Mouse (Mus musculus): ENCODE data around the gene Rhobtb3.
"Not testable (repeated sequence)": the region's sequence is repeated elsewhere in the genome, so short reads cannot be mapped to it uniquely, and the experiment has no call there.

Gene Rhobtb3

DNA sequence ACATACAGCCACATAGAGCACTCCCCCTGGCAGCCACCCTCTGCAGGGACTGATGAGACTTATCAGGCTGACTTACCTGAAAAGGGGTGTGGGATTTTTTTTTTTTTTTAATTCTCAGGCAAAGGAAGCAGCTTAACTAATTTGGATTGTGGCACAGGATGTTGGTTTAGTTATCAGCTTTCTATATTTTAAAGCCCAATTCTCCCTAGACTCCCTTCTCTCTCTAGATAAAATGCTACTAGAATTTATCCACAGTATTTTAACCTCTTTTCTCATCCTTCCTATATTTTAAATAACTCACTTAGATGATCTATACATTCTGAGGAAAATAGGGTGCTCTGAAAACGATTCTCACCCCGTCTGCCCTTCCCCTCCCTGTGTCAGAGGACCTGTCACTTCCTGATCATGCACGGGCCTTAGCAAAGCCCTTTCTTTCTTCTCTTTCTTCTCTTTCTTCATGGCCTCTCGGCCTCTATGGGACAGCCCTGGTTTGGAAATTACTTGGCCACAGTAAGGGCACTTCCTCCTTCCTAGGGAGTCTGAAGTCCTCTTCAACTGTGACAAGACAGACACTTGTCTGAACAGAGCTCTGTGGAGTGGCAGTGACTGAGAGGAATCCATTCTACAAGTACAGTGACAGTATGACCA lies 98.1 kb downstream of the Rhobtb3 start:
- DNase-seq (ENCODE audit: low read depth, low spot score) = no peak

DNA sequence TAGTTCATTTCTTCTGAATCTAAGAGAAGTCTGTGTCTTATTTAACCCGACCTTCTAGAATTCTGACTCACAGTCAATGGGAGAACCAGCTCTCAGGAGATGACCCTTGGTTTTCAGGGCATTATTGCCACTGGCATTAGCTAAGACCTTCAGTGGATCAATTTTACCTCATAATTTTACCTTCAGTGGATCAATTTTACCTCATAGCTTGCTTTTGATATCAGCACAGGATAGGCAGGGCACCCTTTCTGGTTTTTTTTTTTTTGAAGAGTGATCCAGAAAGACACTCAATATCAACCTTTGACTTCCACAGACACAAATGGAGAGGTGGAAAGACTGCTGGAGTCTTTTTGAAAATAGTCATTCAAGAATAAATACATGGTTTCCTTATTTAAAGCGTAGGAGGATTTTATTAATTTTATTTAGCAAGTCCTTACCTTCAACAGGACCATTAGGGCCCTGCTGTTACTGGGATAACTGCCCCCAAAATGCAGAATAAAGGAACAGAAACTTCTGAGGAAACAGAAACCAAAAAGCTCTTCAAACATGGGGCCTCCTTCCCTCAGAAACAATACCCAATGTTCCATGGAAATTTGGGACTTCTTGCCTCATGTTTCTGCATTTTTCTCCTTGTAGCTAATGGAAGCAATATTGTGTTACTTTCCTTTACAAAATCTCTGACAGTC lies 98.7 kb downstream of the Rhobtb3 start:
- DNase-seq (ENCODE audit: low read depth, low spot score) = no peak

DNA sequence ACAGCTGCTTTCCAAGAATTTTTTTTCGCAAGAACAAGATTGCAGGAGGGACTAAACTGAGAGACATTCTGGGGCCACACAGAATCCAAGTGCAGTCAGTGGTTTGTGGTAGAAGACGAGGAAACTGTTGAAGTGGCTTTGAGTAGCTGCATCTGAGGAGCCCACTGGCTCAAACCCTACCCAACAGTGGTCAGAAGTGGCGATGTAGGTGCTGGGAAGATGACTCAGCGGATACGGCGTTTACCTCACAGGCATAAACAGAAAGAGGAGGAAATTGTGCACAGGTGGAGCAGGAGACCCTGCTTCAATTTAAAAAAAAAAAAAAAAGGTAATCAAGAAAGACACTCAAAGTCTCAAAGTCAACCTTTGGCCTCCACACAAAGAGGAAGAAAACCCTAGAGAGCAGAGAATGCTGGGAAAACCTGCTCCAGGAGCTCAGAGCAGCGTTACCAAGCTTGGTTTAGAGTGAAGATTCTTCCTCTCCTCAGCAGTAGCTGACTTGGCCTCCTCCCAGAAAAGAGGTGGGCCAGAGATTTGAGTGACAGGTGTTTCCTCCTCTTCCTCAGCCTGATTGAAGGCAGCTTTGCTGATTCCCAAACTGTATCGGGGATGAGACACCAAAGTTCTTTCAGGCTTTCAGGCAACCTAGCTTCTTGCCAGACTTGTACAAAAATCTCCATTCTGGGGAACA lies 99.6 kb downstream of the Rhobtb3 start:
- no peak for DNase-seq (ENCODE audit: low read depth, low spot score)

- DNase-seq (ENCODE audit: low read depth, low spot score) = no peak
Observed at GRCm38 (mm10) chr13:75843331-75843730, 100.4 kb downstream of the Rhobtb3 start.

GRCm38 (mm10) chr13:75841950-75842349 lies 101.8 kb downstream of the Rhobtb3 start:
- no peak for DNase-seq (ENCODE audit: low read depth, low spot score)

DNA sequence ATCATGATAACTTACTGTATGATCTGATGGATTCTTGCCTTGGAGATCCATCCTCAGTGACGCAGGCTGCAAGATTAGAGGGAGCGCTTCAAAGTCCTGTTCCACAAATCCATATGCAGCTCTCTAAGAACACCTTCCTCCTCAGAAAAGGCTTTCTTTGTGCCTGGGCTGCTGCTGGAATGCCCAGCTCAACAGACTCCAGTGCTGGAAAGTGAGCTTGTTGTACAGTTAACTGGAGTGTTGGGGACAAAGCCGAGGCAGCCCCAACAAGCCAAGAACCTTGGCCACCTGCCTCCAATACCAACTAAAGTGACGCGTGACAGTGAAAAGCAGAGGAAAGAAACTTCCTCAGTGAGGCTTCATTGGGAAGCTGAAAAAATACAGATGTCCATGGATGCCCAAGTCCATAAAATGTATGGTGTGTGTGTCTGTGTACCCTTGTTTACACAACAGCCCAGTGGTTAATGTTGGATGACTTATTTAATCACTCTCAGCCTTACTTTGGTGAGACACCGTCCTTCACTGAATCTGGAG lies 102.9 kb downstream of the Rhobtb3 start:
- no peak for DNase-seq (ENCODE audit: low read depth, low spot score)

- DNase-seq (ENCODE audit: low read depth, low spot score) = peak; percentile 71
Observed at GRCm38 (mm10) chr13:75839719-75840481, 103.8 kb downstream of the Rhobtb3 start, which contains the start of gene Glrx. Gene Glrx, plus strand, starts transcription at chr13:75839868.

GRCm38 (mm10) chr13:75838506-75838905 lies 105.2 kb downstream of the Rhobtb3 start:
- no peak for DNase-seq (ENCODE audit: low read depth, low spot score)

DNA sequence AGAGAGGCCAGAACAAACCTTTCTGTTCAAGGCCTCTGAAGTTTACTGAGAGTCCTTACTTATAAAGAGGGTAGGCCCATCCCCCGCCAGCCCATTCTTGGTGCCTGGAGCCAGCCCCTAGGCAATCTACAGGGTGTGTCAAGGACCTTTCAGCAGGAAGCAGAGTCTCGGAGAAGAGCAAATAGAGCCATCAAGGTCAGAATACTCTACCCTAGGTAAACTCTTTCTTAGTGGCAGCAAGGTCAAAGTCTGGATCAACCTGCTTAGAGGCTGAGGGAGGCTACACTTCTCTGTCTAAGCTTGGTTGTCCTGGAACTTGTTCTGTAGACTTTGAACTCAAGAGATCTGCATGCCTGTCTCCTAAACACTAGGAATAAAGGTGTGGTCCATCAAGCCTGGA lies 108.3 kb downstream of the Rhobtb3 start:
- no peak for DNase-seq (ENCODE audit: low read depth, low spot score)

DNA sequence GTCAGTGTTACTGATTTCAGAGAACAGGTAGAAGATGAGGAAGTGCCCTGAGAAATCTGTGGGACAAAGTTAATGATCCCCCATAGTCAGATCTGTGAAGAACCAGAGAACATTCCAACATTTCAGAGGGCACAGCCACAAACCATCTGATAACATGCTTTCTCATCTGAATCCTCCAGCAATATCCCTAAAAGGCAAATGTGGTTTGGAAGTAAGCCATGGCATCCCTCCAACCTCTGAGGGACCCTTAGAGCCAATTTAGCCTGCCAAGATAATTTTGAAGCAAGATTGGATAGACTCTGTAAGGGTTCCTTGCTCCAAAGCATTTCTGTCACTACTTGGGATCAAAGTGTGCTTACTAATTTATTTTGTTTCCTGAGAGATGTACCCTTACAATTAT lies 110.2 kb downstream of the Rhobtb3 start:
- no peak for DNase-seq (ENCODE audit: low read depth, low spot score)

- no peak for DNase-seq (ENCODE audit: low read depth, low spot score)
Observed at GRCm38 (mm10) chr13:75832697-75833096, 111.0 kb downstream of the Rhobtb3 start.

DNA sequence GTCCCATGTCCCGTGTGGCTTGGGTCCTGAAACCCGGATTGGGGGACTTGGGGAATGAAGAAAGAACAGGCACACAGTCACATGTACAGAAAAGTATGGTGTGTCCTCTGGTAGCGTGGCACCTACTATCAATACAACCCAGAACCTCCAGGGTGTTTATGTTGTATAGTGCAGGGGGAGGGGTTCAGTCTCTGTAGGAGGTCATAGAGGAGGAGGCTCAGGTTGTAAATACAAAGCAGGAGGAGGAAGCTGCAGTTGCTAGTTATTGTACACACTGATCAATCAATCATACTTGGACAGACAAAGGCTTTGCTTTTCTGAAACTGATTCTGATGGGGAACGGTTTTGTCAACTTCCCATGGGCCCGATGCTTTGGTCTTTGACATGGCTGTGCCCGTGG lies 112.0 kb downstream of the Rhobtb3 start:
- DNase-seq (ENCODE audit: low read depth, low spot score) = no peak

- no peak for DNase-seq (ENCODE audit: low read depth, low spot score)
Observed at GRCm38 (mm10) chr13:75830708-75831107, 113.0 kb downstream of the Rhobtb3 start.

- no peak for DNase-seq (ENCODE audit: low read depth, low spot score)
Observed at GRCm38 (mm10) chr13:75825388-75825787, 118.3 kb downstream of the Rhobtb3 start.

- DNase-seq (ENCODE audit: low read depth, low spot score) = no peak
Observed at GRCm38 (mm10) chr13:75824611-75825319, 119.0 kb downstream of the Rhobtb3 start.

DNA sequence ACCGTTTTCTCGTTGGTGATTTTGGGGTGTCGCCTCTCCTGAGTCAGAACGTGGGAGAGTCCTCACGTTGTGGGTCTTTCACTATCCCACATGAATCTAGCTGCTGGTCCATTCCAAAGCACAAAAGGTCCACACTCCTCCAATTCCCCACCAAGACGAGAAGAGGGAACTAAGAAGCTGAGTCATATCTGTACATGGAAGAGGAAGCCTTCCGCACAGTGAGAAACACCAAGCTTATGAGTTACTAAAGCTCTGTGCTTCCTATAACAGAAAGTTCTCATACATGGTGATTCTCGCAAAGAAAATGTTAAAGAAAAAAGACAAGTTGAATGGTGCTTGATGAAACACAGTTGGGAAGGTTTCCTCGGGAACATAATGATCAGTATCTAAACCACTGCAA lies 120.5 kb downstream of the Rhobtb3 start:
- DNase-seq (ENCODE audit: low read depth, low spot score) = no peak

DNA sequence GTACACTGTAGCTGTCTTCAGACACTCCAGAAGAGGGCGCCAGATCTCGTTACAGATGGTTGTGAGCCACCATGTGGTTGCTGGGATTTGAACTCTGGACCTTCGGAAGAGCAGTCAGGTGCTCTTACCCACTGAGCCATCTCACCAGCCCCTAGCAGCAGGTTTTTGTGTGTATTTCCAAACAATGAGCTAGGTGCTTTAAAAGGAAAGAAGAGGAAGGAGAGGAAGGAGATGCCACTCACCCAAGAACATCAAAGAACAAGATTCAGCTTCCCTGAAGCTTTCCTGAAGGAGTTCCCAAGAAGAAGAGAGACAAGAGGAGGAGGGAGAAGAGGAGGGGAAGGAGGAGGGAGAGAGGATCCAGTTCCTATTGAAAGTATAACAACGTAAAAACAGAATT lies 121.4 kb downstream of the Rhobtb3 start:
- not testable (repeated sequence) for DNase-seq (ENCODE audit: low read depth, low spot score)

- DNase-seq (ENCODE audit: low read depth, low spot score) = no peak
Observed at GRCm38 (mm10) chr13:75819898-75820297, 123.8 kb downstream of the Rhobtb3 start.

All from forelimb bud, embryonic 11.5 days (tissue).